Mouse (Mus musculus): ENCODE data around the gene Relb. TPM values are rescaled to one million over a fixed set of nuclear protein-coding genes. Genes with fewer than 3 reads are reported as not detected.

Relb gene
- polyA plus RNA-seq, 1 experiment from 2014 or later = 6.1 TPM

GRCm38 (mm10) chr7:19634591-19634990 lies 5.4 kb upstream of the Relb start:
- 97% methylated on average over 2 of the region's 2 CpGs for WGBS
- Histone ChIP-seq H3K4me2 (ENCODE audit: low read length) (no peak overlapping the region), H3K4me3 (ENCODE audit: low read depth, low read length) (no peak overlapping the region), H3K9ac (ENCODE audit: low read depth, low read length) (no peak overlapping the region), H3K36me3 (ENCODE audit: control insufficient read depth, insufficient read depth, low read length) (peaks cover 38% of the 10 kb centered on the region), H3K27ac (ENCODE audit: low read length) (no peak overlapping the region), H3K4me1 (ENCODE audit: control insufficient read depth, insufficient read depth, low read length) (peaks cover 2% of the 10 kb centered on the region; the same call in 1 of the 2 replicates), H3K27me3 (ENCODE audit: control insufficient read depth, insufficient read depth, low read depth, low read length) (no peaks in the 10 kb centered on the region), H3K9me3 (replicated peaks; ENCODE audit: control insufficient read depth, low read length, poor library complexity, severe bottlenecking) (no peaks in the 10 kb centered on the region)
- no peak for ATAC-seq

GRCm38 (mm10) chr7:19633855-19634254 lies 4.6 kb upstream of the Relb start:
- Histone ChIP-seq H3K9ac (ENCODE audit: low read depth, low read length) (no peak overlapping the region), H3K9me3 (replicated peaks; ENCODE audit: control insufficient read depth, low read length, poor library complexity, severe bottlenecking) (no peaks in the 10 kb centered on the region), H3K4me3 (ENCODE audit: low read depth, low read length) (no peak overlapping the region), H3K4me2 (ENCODE audit: low read length) (no peak overlapping the region), H3K27me3 (ENCODE audit: control insufficient read depth, insufficient read depth, low read depth, low read length) (no peaks in the 10 kb centered on the region), H3K27ac (ENCODE audit: low read length) (no peak overlapping the region), H3K4me1 (ENCODE audit: control insufficient read depth, insufficient read depth, low read length) (peaks cover 4% of the 10 kb centered on the region; the same call in 1 of the 2 replicates), H3K36me3 (ENCODE audit: control insufficient read depth, insufficient read depth, low read length) (peaks cover 32% of the 10 kb centered on the region)
- no peak for ATAC-seq
- WGBS = 94% methylated on average over 15 of the region's 15 CpGs

GRCm38 (mm10) chr7:19633197-19633596 lies 4.0 kb upstream of the Relb start:
- Histone ChIP-seq H3K4me2 (ENCODE audit: low read length) (no peak overlapping the region), H3K27ac (ENCODE audit: low read length) (no peak overlapping the region), H3K4me3 (ENCODE audit: low read depth, low read length) (no peak overlapping the region), H3K9ac (ENCODE audit: low read depth, low read length) (no peak overlapping the region), H3K27me3 (ENCODE audit: control insufficient read depth, insufficient read depth, low read depth, low read length) (no peaks in the 10 kb centered on the region), H3K9me3 (replicated peaks; ENCODE audit: control insufficient read depth, low read length, poor library complexity, severe bottlenecking) (no peaks in the 10 kb centered on the region), H3K4me1 (ENCODE audit: control insufficient read depth, insufficient read depth, low read length) (peaks cover 5% of the 10 kb centered on the region; the same call in 1 of the 2 replicates), H3K36me3 (ENCODE audit: control insufficient read depth, insufficient read depth, low read length) (peaks cover 26% of the 10 kb centered on the region)
- 95% methylated on average over 17 of the region's 17 CpGs for WGBS
- ATAC-seq = no peak

- Histone ChIP-seq H3K4me2 (ENCODE audit: low read length) (no peak overlapping the region), H3K27me3 (ENCODE audit: control insufficient read depth, insufficient read depth, low read depth, low read length) (no peaks in the 10 kb centered on the region), H3K9me3 (replicated peaks; ENCODE audit: control insufficient read depth, low read length, poor library complexity, severe bottlenecking) (no peaks in the 10 kb centered on the region)
Observed at GRCm38 (mm10) chr7:19632720-19633119, 3.5 kb upstream of the Relb start.

GRCm38 (mm10) chr7:19632275-19632674 lies 3.0 kb upstream of the Relb start:
- Histone ChIP-seq H3K9ac (ENCODE audit: low read depth, low read length) (no peak overlapping the region), H3K4me2 (ENCODE audit: low read length) (no peak overlapping the region), H3K4me1 (ENCODE audit: control insufficient read depth, insufficient read depth, low read length) (peaks cover 9% of the 10 kb centered on the region; the same call in 1 of the 2 replicates), H3K9me3 (replicated peaks; ENCODE audit: control insufficient read depth, low read length, poor library complexity, severe bottlenecking) (no peaks in the 10 kb centered on the region), H3K4me3 (ENCODE audit: low read depth, low read length) (no peak overlapping the region), H3K27ac (ENCODE audit: low read length) (no peak overlapping the region), H3K27me3 (ENCODE audit: control insufficient read depth, insufficient read depth, low read depth, low read length) (no peaks in the 10 kb centered on the region), H3K36me3 (ENCODE audit: control insufficient read depth, insufficient read depth, low read length) (peaks cover 24% of the 10 kb centered on the region)
- ATAC-seq = no peak

More at GRCm38 (mm10) chr7:19632720-19633119, 3.5 kb upstream of the Relb start:
- H3K27ac ChIP-seq (ENCODE audit: low read length) = no peak overlapping the region
- no peak overlapping the region for H3K9ac ChIP-seq (ENCODE audit: low read depth, low read length)
- H3K36me3 ChIP-seq (ENCODE audit: control insufficient read depth, insufficient read depth, low read length) = peaks cover 24% of the 10 kb centered on the region
- no peak overlapping the region for H3K4me3 ChIP-seq (ENCODE audit: low read depth, low read length)
- no peak for ATAC-seq
- peaks cover 9% of the 10 kb centered on the region; the same call in 1 of the 2 replicates for H3K4me1 ChIP-seq (ENCODE audit: control insufficient read depth, insufficient read depth, low read length)

GRCm38 (mm10) chr7:19628536-19629360 lies 490 bp downstream of the Relb start:
- ATAC-seq = peak; percentile 87
- Histone ChIP-seq H3K4me1 (ENCODE audit: control insufficient read depth, insufficient read depth, low read length) (peaks cover 9% of the 10 kb centered on the region; the same call in 1 of the 2 replicates), H3K4me2 (ENCODE audit: low read length) (peak overlapping the region; percentile 84), H3K9me3 (replicated peaks; ENCODE audit: control insufficient read depth, low read length, poor library complexity, severe bottlenecking) (no peaks in the 10 kb centered on the region), H3K9ac (ENCODE audit: low read depth, low read length) (peak overlapping the region; percentile 63), H3K27ac (ENCODE audit: low read length) (peak overlapping the region; percentile 76), H3K27me3 (ENCODE audit: control insufficient read depth, insufficient read depth, low read depth, low read length) (no peaks in the 10 kb centered on the region), H3K4me3 (ENCODE audit: low read depth, low read length) (peak overlapping the region; percentile 80), H3K36me3 (ENCODE audit: control insufficient read depth, insufficient read depth, low read length) (peaks cover 6% of the 10 kb centered on the region; the same call in 1 of the 2 replicates)
- WGBS = under 1% methylated on average over 57 of the region's 57 CpGs

GRCm38 (mm10) chr7:19628192-19628535 lies 1.1 kb downstream of the Relb start:
- H3K27ac ChIP-seq (ENCODE audit: low read length) = peak overlapping the region; percentile 76; the same call in 1 of the 2 replicates
- H3K4me1 ChIP-seq (ENCODE audit: control insufficient read depth, insufficient read depth, low read length) = peaks cover 9% of the 10 kb centered on the region; the same call in 1 of the 2 replicates
- H3K9me3 ChIP-seq (replicated peaks; ENCODE audit: control insufficient read depth, low read length, poor library complexity, severe bottlenecking) = no peaks in the 10 kb centered on the region
- H3K27me3 ChIP-seq (ENCODE audit: control insufficient read depth, insufficient read depth, low read depth, low read length) = no peaks in the 10 kb centered on the region
- peak overlapping the region; percentile 63; the same call in 1 of the 2 replicates for H3K9ac ChIP-seq (ENCODE audit: low read depth, low read length)
- peak overlapping the region; percentile 80 for H3K4me3 ChIP-seq (ENCODE audit: low read depth, low read length)
- H3K36me3 ChIP-seq (ENCODE audit: control insufficient read depth, insufficient read depth, low read length) = peaks cover under 1% of the 10 kb centered on the region; the same call in 1 of the 2 replicates
- peak overlapping the region; percentile 84 for H3K4me2 ChIP-seq (ENCODE audit: low read length)
- WGBS = 19% methylated on average over 17 of the region's 17 CpGs
- no peak for ATAC-seq

- no peaks in the 10 kb centered on the region for H3K9me3 ChIP-seq (replicated peaks; ENCODE audit: control insufficient read depth, low read length, poor library complexity, severe bottlenecking)
- no peaks in the 10 kb centered on the region for H3K27me3 ChIP-seq (ENCODE audit: control insufficient read depth, insufficient read depth, low read depth, low read length)
- H3K27ac ChIP-seq (ENCODE audit: low read length) = no peak overlapping the region
- no peak overlapping the region for H3K4me3 ChIP-seq (ENCODE audit: low read depth, low read length)
- no peak for ATAC-seq
- no peak overlapping the region for H3K9ac ChIP-seq (ENCODE audit: low read depth, low read length)
- H3K4me2 ChIP-seq (ENCODE audit: low read length) = peak overlapping the region; percentile 84
- H3K4me1 ChIP-seq (ENCODE audit: control insufficient read depth, insufficient read depth, low read length) = peaks cover 9% of the 10 kb centered on the region; the same call in 1 of the 2 replicates
- 69% methylated on average over 3 of the region's 3 CpGs for WGBS
- H3K36me3 ChIP-seq (ENCODE audit: control insufficient read depth, insufficient read depth, low read length) = no peaks in the 10 kb centered on the region
Observed at GRCm38 (mm10) chr7:19627721-19628120, 1.5 kb downstream of the Relb start.

GRCm38 (mm10) chr7:19623433-19623832 lies 5.8 kb downstream of the Relb start:
- Histone ChIP-seq H3K4me3 (ENCODE audit: low read depth, low read length) (no peak overlapping the region), H3K9me3 (replicated peaks; ENCODE audit: control insufficient read depth, low read length, poor library complexity, severe bottlenecking) (no peaks in the 10 kb centered on the region), H3K27ac (ENCODE audit: low read length) (no peak overlapping the region), H3K36me3 (ENCODE audit: control insufficient read depth, insufficient read depth, low read length) (no peaks in the 10 kb centered on the region), H3K27me3 (ENCODE audit: control insufficient read depth, insufficient read depth, low read depth, low read length) (no peaks in the 10 kb centered on the region), H3K9ac (ENCODE audit: low read depth, low read length) (no peak overlapping the region), H3K4me1 (ENCODE audit: control insufficient read depth, insufficient read depth, low read length) (peaks cover 8% of the 10 kb centered on the region; the same call in 1 of the 2 replicates), H3K4me2 (ENCODE audit: low read length) (no peak overlapping the region)
- no peak for ATAC-seq
- 88% methylated on average over 2 of the region's 2 CpGs for WGBS
